Mouse (Mus musculus) stomach, embryonic 15.5 days (tissue): ENCODE data around the gene Fhod1. TPM values are rescaled to one million over a fixed set of nuclear protein-coding genes. Genes with fewer than 3 reads are reported as not detected.

Source experiments
- ATAC-seq: fragments of 200-750 bp; cut with Nextera tagmentation; 2 replicates; pipeline ENCODE4 v1.8.0; 2017; ENCODE audit warnings: low read depth, moderate number of reproducible peaks, moderate TSS enrichment; ENCODE audit not compliant: insufficient read depth, low FRiP score
- H3K27ac ChIP-seq: fragments of 300-500 bp; sonication (generic); 2 replicates; pipeline ENCODE4 v1.5.1; 2015; ENCODE audit warnings: mild to moderate bottlenecking, inconsistent platforms
- H3K27me3 ChIP-seq: fragments of 300-500 bp; sonication (generic); replicated peaks from 2 replicates; pipeline ENCODE4 v1.6.1; 2015; ENCODE audit warnings: inconsistent platforms
- H3K36me3 ChIP-seq: fragments of 300-500 bp; sonication (generic); 2 replicates; pipeline ENCODE4 v1.6.1; 2015; ENCODE audit warnings: inconsistent platforms
- H3K4me1 ChIP-seq: fragments of 300-500 bp; sonication (generic); 2 replicates; pipeline ENCODE4 v1.6.1; 2015; ENCODE audit warnings: inconsistent platforms
- H3K4me2 ChIP-seq: fragments of 300-500 bp; sonication (generic); 2 replicates; pipeline ENCODE4 v1.6.1; 2015; ENCODE audit warnings: mild to moderate bottlenecking, inconsistent platforms
- H3K4me3 ChIP-seq: fragments of 300-500 bp; sonication (generic); replicated peaks from 2 replicates; pipeline ENCODE4 v1.5.1; 2015; ENCODE audit warnings: inconsistent platforms
- H3K9ac ChIP-seq: fragments of 300-500 bp; sonication (generic); 2 replicates; pipeline ENCODE4 v1.6.1; 2015; ENCODE audit warnings: inconsistent platforms
- H3K9me3 ChIP-seq: fragments of 300-500 bp; sonication (generic); 2 replicates; pipeline ENCODE4 v1.6.1; 2016; ENCODE audit warnings: inconsistent platforms
- WGBS: fragments of 180-500 bp; shearing (Covaris S2); methylation state at CpG from one replicate; pipeline ENCODE4 v1.1.7; 2015; 5-methylcytosine and 5-hydroxymethylcytosine counted together
- polyA plus RNA-seq: library from polyadenylated mRNA; unstranded; fragments of >200 nt; fragmentation: Nextera tagmentation; extraction: Ambion mirVana; gene quantifications from 2 replicates; pipeline ENCODE4 v1.2.1, GENCODE M21; 2015

Gene Fhod1
- polyA plus RNA-seq = 2.5 and 3.0 TPM in 2 replicates

DNA sequence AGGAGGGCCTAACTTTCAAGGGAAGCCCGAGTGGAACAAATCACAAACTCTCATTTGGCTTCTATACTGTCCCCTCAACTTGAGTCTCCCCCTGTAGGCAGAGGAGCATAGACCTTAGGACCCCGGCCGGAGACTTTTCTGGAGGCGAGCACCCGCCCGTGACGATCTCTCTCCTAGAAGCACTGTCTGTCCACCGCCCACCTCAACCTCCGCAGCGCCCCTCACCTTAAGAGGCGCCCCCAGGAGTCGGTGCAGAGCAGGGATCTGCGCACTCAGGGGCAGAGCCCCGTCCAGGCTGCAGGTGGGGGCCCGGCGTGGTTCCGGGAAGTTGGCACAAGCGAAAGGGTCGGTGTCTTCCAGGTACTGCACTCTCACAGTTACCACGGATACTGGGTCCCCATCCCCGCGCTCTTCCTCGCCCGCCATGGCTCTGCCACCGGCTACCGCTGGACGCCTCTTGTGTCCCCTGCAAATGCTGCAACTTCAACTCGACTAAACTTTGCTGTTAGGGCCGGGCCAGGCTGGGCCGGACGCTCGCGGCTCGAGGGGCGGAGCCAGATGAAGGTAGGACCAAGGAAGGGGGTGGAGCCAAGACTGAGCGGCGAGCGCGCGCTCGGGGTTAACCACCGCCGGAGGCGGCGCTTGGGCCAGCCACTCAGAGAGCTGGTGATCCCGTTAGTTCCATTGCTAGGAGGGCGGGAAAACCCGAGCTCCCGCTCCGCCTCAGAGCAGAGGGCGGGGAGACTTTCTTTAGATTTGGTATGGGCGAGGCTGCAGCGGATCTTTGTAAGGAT is at the start of gene Fhod1:
TSS of gene Fhod1 (minus strand) at position 526 of the 794 bp plus-strand sequence.
- peak; percentile 88 for ATAC-seq
- Histone ChIP-seq H3K27me3 (0 out of 2 replicates have a peak, but pooled peaks cover 5% of the 10 kb centered on the region), H3K9ac (peak within 1 kb of the TSS; percentile 52), H3K4me3 (peak within 1 kb of the TSS; percentile 77), H3K27ac (peak within 1 kb of the TSS; percentile 88), H3K9me3 (no peaks in the 10 kb centered on the region), H3K36me3 (no peaks in the 10 kb centered on the region), H3K4me2 (peak within 1 kb of the TSS; percentile 96), H3K4me1 (peaks cover 39% of the 10 kb centered on the region)
- WGBS = under 1% methylated on average over 53 of the region's 53 CpGs

DNA sequence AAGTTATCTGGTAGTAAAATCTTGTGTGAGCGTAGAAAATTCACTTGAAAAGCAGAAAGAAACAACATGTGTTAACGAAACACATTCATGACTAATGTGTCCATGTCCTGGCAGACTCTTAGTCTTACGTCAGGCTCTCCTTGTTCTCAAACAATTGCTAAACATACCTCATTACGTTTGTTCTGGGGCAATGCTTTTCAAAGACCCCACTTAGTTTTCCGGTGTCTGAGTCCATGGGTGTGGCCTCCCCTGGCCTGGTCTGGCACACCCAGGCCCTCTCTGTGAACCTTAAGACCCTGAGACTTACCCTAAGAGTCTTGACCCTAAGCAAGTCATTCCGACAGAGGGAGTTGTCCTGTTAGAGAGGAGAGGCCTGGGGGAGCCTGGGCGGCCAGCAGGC is 46.2 kb upstream of the Fhod1 start:
- Histone ChIP-seq H3K27ac (no peak overlapping the region), H3K4me3 (no peak overlapping the region), H3K4me1 (peaks cover 3% of the 10 kb centered on the region; the same call in 1 of the 2 replicates), H3K9ac (no peak overlapping the region), H3K9me3 (no peaks in the 10 kb centered on the region), H3K36me3 (no peaks in the 10 kb centered on the region), H3K27me3 (no peaks in the 10 kb centered on the region), H3K4me2 (no peak overlapping the region)
- 59% methylated on average over 7 of the region's 7 CpGs for WGBS
- ATAC-seq = no peak

DNA sequence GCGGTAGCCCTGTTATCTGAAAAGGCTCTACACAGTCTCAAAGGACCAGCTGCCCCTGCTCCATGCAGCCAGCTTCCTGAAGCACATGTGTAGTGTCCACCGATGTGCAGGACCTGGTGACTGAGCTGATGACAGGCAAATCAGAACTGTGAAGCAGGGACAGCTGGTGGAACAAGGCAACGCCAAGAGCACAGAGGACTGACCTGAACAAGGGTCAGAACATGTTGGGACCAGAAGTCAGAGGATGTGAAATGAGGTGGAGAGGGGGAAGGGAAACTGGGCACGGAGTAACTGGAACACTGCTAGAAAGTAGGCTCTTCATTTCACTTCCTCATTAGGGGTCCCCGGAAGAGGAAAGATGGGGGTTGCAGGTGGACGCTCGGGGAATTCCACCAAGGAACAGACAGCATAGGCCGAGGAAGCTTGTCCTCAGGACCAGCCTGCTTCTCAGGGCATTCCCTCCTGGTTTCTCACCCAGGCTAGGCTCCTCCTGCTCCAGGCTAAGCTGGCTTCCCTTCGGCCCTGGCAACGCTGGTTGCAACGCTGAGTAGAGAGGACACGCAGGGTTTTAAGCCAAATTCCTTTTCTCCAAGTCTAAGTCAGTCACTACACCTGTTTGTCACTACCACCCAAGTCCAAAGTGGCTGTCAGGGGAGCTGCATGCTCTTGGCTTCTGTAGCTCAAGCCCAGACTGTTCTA is 45.5 kb upstream of the Fhod1 start:
- no peaks in the 10 kb centered on the region for H3K27me3 ChIP-seq
- no peak for ATAC-seq
- 84% methylated on average over 12 of the region's 12 CpGs for WGBS
- H3K27ac ChIP-seq = no peak overlapping the region
- H3K4me1 ChIP-seq = peaks cover 3% of the 10 kb centered on the region; the same call in 1 of the 2 replicates
- no peaks in the 10 kb centered on the region for H3K36me3 ChIP-seq
- no peak overlapping the region for H3K4me2 ChIP-seq
- no peak overlapping the region for H3K9ac ChIP-seq
- H3K4me3 ChIP-seq = no peak overlapping the region
- no peaks in the 10 kb centered on the region for H3K9me3 ChIP-seq

DNA sequence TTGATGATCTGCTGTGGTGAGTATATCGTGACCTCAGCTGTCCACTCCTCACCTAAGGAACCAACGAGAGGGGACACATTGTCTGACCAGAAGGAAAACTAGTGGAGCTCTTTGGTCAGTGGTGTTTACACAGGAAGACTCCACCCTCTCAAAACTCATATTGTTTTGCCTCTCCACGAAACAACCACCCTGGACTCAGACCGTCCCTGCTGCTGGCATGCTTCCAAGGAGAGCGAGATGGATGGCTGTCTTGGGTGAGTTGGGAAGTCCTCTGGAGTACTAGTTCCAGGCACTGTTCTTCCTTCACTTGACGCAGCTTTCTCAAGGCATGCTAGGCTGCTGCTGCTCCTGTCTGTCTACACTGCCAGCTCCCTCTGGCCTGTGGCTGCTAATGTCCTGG is 41.3 kb upstream of the Fhod1 start:
- no peak overlapping the region for H3K4me2 ChIP-seq
- ATAC-seq = no peak
- no peaks in the 10 kb centered on the region for H3K27me3 ChIP-seq
- no peaks in the 10 kb centered on the region for H3K36me3 ChIP-seq
- no peaks in the 10 kb centered on the region for H3K9me3 ChIP-seq
- H3K9ac ChIP-seq = no peak overlapping the region
- H3K4me1 ChIP-seq = peaks cover 3% of the 10 kb centered on the region; the same call in 1 of the 2 replicates
- 44% methylated on average over 6 of the region's 6 CpGs for whole genome bisulfite sequencing
- H3K27ac ChIP-seq = no peak overlapping the region
- no peak overlapping the region for H3K4me3 ChIP-seq

DNA sequence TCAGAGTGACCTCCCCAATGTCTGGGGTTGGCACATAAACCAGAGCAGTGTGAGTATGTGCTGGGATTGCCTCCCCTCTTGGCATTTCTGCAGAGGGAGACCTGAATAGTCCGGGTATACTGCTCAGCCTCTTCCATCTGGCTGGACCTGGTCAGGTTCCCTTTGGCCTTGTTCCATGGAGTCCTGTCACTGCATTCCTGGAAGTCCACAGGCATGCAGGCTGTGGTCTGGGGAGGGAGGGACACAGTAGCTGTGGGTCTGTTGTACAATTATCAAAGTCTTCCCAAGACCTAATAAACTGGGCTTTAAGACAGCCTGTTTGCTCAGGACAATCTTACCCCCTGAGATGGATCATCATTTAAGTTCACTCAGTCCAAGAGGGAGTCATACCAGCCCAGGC is 39.4 kb upstream of the Fhod1 start:
- no peak overlapping the region for H3K9ac ChIP-seq
- H3K9me3 ChIP-seq = no peaks in the 10 kb centered on the region
- no peak overlapping the region for H3K4me3 ChIP-seq
- H3K4me1 ChIP-seq = peaks cover 3% of the 10 kb centered on the region; the same call in 1 of the 2 replicates
- H3K27me3 ChIP-seq = no peaks in the 10 kb centered on the region
- no peaks in the 10 kb centered on the region for H3K36me3 ChIP-seq
- no peak for ATAC-seq
- no peak overlapping the region for H3K27ac ChIP-seq
- no peak overlapping the region for H3K4me2 ChIP-seq
- WGBS = 46% methylated on average over 1 of the region's 1 CpGs

DNA sequence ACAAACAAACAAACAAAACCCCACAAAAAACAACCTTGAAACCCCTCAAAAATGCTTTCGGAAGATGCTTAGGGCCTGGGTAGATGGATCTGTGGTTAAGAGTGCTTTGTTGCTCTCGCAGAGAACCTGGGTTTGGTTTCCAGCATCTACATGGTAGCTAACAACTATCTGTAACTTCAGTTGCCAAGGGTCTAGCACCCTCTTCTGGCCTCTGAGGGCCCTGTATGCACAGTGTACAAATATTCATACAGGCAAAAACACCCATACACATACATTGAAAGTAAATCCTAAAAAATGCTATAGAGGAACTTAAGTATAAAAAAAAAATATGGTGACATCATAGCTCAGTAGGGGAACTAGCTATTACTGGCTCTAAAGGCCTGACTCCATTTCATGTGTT is 36.3 kb upstream of the Fhod1 start:
- H3K4me1 ChIP-seq = peaks cover 5% of the 10 kb centered on the region
- no peak overlapping the region for H3K9ac ChIP-seq
- 94% methylated on average over 2 of the region's 2 CpGs for WGBS
- no peak for ATAC-seq
- no peak overlapping the region for H3K27ac ChIP-seq
- no peaks in the 10 kb centered on the region for H3K9me3 ChIP-seq
- no peaks in the 10 kb centered on the region for H3K27me3 ChIP-seq
- no peak overlapping the region for H3K4me3 ChIP-seq
- no peak overlapping the region for H3K4me2 ChIP-seq
- no peaks in the 10 kb centered on the region for H3K36me3 ChIP-seq

DNA sequence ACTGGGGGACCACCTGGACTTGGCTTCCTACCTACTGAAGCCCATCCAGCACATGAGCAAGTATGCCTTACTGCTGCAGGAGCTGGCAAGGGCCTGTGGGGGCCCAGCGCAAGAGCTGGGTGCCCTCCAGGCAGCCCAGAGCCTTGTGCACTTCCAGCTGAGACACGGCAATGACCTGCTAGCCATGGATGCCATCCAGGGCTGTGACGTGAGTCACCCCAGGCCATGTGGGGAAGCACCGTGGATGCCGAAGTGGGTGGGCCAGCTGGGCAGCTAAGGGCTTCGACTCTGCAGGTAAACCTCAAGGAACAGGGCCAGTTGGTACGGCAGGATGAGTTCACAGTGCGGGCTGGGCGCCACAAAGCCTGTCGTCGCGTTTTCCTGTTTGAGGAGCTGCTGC is 32.6 kb upstream of the Fhod1 start:
- H3K27ac ChIP-seq = no peak overlapping the region
- no peaks in the 10 kb centered on the region for H3K9me3 ChIP-seq
- no peaks in the 10 kb centered on the region for H3K36me3 ChIP-seq
- no peak overlapping the region for H3K4me3 ChIP-seq
- no peak for ATAC-seq
- no peak overlapping the region for H3K4me2 ChIP-seq
- peaks cover 11% of the 10 kb centered on the region for H3K4me1 ChIP-seq
- WGBS = 81% methylated on average over 12 of the region's 12 CpGs
- no peaks in the 10 kb centered on the region for H3K27me3 ChIP-seq
- H3K9ac ChIP-seq = no peak overlapping the region

DNA sequence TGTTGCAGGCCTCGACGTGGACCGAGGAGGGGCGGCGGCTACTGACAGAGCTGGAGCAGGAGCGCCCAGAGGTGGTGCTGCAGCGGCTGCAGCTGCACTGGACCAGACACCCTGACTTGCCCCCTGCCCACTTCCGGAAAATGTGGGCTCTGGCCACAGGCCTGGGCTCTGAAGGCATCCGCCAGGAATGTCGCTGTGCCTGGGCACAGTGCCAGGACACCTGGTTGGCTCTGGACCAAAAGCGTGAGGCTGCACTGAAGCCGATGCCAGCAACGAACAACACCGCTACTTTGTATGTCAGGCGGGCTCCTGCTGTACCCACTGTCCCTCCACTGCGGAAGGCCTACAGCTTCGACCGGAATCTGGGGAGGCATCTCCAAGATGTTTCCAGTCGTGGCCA is 30.9 kb upstream of the Fhod1 start:
- Histone ChIP-seq H3K4me3 (no peak overlapping the region), H3K36me3 (no peaks in the 10 kb centered on the region), H3K4me2 (no peak overlapping the region), H3K4me1 (peaks cover 16% of the 10 kb centered on the region), H3K27ac (no peak overlapping the region), H3K9ac (no peak overlapping the region), H3K27me3 (no peaks in the 10 kb centered on the region), H3K9me3 (no peaks in the 10 kb centered on the region)
- no peak for ATAC-seq
- 54% methylated on average over 19 of the region's 19 CpGs for WGBS

DNA sequence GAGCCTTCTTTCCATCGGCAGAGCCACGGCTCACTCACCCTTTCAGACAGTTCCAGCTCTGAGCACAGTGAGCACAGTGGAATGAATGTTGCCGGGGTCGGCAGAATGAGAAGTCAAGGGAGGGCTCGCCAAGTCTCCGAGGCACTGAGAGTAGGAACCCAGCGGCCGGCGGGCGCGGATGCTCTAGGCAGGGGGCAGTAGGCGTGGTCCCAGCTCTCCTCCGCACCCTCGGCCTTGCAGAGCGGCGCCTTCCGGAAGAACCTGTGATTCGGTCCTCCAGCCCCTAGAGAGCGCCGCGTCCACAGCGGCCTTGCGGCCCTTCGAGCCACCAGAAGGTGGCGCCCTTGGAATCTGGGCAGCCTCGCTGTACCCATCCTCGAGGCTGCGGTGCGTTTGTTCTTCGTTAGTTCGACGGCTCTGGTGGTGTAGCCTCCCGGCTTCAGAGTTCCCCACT is 26.8 kb upstream of the Fhod1 start:
- H3K27me3 ChIP-seq = no peaks in the 10 kb centered on the region
- peak overlapping the region; percentile 8 for H3K4me3 ChIP-seq
- no peak overlapping the region for H3K27ac ChIP-seq
- peak overlapping the region; percentile 49 for H3K4me2 ChIP-seq
- no peaks in the 10 kb centered on the region for H3K9me3 ChIP-seq
- no peak for ATAC-seq
- H3K9ac ChIP-seq = no peak overlapping the region
- peaks cover 13% of the 10 kb centered on the region; the same call in 1 of the 2 replicates for H3K4me1 ChIP-seq
- no peaks in the 10 kb centered on the region for H3K36me3 ChIP-seq
- 30% methylated on average over 33 of the region's 33 CpGs for WGBS

DNA sequence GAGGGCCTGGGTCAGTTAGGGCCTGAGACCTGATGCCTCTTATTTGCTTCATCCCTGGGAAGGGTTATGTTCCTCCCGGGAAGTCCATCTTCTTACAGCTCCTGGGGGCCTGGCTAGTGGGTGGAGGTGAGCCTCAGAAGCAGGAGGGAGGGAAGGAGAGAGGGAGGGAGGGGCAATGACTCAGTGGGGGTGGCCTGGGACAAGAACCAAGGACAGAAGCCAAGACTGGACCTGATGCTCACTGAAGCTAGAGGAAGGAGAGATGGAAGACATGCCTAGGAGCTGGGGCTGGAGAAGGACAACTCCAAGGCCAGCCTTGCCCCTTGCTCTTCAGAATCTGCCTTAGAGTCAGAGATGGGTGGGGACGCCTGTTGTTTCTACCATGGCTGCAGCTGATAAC is 25.3 kb upstream of the Fhod1 start, which contains the start of gene Plekhg4:
TSS of gene Plekhg4 (plus strand) at position 243 of the 400 bp plus-strand sequence.
- Histone ChIP-seq H3K9ac (no peak within 1 kb of the TSS), H3K27ac (no peak within 1 kb of the TSS), H3K4me2 (peak within 1 kb of the TSS; percentile 49; the same call in 1 of the 2 replicates), H3K4me1 (peaks cover 5% of the 10 kb centered on the region; the same call in 1 of the 2 replicates), H3K4me3 (no peak within 1 kb of the TSS), H3K9me3 (no peaks in the 10 kb centered on the region), H3K36me3 (no peaks in the 10 kb centered on the region), H3K27me3 (no peaks in the 10 kb centered on the region)
- 45% methylated on average over 2 of the region's 2 CpGs for WGBS
- ATAC-seq = no peak

DNA sequence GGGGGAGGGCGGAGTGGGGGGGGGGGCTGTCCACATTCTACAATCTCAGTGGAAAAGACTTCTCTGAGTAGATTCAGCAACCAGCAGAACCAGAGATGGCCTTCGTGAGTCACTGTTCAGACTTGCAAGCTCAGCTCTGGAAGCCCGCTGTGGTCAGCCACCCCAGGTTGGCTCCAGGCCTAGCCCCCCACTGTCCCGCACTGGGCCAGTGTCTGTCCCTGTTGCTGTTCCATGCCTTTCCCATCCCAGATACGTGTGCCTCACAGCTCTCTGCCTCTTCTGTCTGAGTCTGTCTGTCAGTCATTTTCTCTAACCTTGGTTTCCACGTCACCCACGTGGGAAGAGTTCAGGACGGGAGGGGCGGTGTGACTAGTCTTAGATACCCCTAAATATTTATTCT is 24.7 kb upstream of the Fhod1 start:
- 74% methylated on average over 9 of the region's 9 CpGs for WGBS

DNA sequence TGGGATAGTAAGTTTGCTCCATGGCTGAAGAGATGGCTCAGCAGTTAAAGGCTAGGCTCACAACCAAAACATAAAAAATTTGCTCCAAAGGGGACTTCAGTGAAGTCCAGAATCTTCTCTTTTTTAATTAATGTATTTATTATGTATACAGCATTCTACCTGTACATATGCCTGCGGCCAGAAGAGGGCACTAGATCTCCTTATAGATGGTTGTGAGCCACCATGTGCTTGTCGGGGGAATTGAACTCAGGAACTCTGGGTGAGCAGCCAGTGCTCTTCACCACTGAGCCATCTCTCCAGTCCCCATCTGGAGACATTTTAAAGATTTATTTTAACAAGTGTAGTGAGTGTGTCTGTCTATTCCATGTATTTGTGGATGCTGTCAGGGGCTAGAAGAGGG is 19.4 kb upstream of the Fhod1 start:
- H3K27me3 ChIP-seq = no peaks in the 10 kb centered on the region
- H3K4me2 ChIP-seq = no peak overlapping the region
- no peak overlapping the region for H3K9ac ChIP-seq
- no peaks in the 10 kb centered on the region for H3K36me3 ChIP-seq
- ATAC-seq = no peak
- 67% methylated on average over 2 of the region's 2 CpGs for WGBS
- no peak overlapping the region for H3K27ac ChIP-seq
- no peaks in the 10 kb centered on the region for H3K9me3 ChIP-seq
- H3K4me3 ChIP-seq = no peak overlapping the region
- peaks cover 5% of the 10 kb centered on the region; the same call in 1 of the 2 replicates for H3K4me1 ChIP-seq

More for the DNA sequence above, 24.7 kb upstream of the Fhod1 start:
- H3K9ac ChIP-seq = no peak overlapping the region
- H3K4me1 ChIP-seq = peaks cover 5% of the 10 kb centered on the region; the same call in 1 of the 2 replicates
- H3K27me3 ChIP-seq = no peaks in the 10 kb centered on the region
- H3K4me2 ChIP-seq = no peak overlapping the region
- no peak for ATAC-seq
- H3K27ac ChIP-seq = no peak overlapping the region
- no peaks in the 10 kb centered on the region for H3K36me3 ChIP-seq
- H3K9me3 ChIP-seq = no peaks in the 10 kb centered on the region
- H3K4me3 ChIP-seq = no peak overlapping the region
